Mouse (Mus musculus): ENCODE measurements around the gene Gm36210.

DNA sequence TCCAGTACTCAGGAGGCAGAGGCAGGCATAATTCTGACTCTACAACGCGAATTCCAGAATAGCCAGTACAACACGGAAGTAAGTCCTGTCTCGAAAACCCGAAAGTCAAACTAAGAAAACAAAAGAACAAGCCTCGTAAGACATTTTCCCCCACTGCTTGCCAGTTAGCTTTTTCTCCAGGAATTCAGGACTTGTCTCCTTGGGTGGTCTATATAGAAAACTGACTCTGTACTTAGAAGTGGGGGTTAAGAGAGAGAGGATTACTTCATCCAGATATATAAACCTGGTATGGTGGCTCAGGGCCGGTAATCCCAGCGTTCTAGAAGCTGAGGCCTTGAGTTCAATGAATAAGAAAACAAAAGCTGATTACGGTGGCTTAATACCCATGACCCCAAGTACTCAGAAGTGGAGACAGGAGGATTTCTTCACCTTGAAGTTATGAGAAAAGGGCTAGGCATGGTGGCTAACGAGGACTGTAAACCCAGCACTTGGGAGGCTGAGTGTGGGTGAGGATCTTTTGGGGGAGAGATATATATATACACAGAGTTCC is 39.6 kb downstream of the Gm36210 start:
- no peak for TF ChIP-seq CTCF (IDR thresholded peaks at IDR 0.05; ENCODE audit: control insufficient read depth, insufficient read depth, insufficient read length)
- TF ChIP-seq USF1 (IDR thresholded peaks at IDR 0.05; ENCODE audit: low read depth) = no peak
- TF ChIP-seq MAX (IDR thresholded peaks at IDR 0.05) = no peak
- TF ChIP-seq CEBPB (IDR thresholded peaks at IDR 0.05; ENCODE audit: low read depth) = no peak
- no peak for TF ChIP-seq FOSL1 (IDR thresholded peaks at IDR 0.05; ENCODE audit: insufficient read depth, low read length, poor library complexity, severe bottlenecking)
- TF ChIP-seq MYOD1 (IDR thresholded peaks at IDR 0.05; ENCODE audit: control insufficient read depth, insufficient read length, low read depth) = no peak
- no peak for TF ChIP-seq MYOG (IDR thresholded peaks at IDR 0.05; ENCODE audit: control insufficient read depth, extremely low read depth, insufficient read length)

All from C2C12 (cell line).